Mouse (Mus musculus): Measurements from ENCODE around the gene E030030I06Rik. TPM values are rescaled to one million over a fixed set of nuclear protein-coding genes. Genes with fewer than 3 reads are reported as not detected.
"Not testable (repeated sequence)": the region's sequence is repeated elsewhere in the genome, so short reads cannot be mapped to it uniquely, and the experiment has no call there.

The E030030I06Rik gene
- polyA plus RNA-seq (2015; fragmentation: Nextera tagmentation; extraction: Ambion mirVana) = 2.5 and 3.1 TPM in 2 replicates

- no peaks in the 10 kb centered on the region for H3K9me3 ChIP-seq (replicated peaks)
- under 1% methylated on average over 37 of the region's 37 CpGs for WGBS (ENCODE audit: insufficient replicate concordance)
- peak within 1 kb of the TSS; percentile 79 for H3K4me2 ChIP-seq
- no peak within 1 kb of the TSS; the same call in 1 of the 2 replicates for H3K27ac ChIP-seq (replicated peaks)
- H3K36me3 ChIP-seq (replicated peaks) = no peaks in the 10 kb centered on the region
- H3K27me3 ChIP-seq = peaks cover 59% of the 10 kb centered on the region
- ATAC-seq (ENCODE audit: insufficient read depth) = peak; percentile 37; the same call in 1 of the 2 replicates
- H3K9ac ChIP-seq = peak within 1 kb of the TSS; percentile 40; the same call in 1 of the 2 replicates
- H3K4me1 ChIP-seq (replicated peaks) = peaks cover 6% of the 10 kb centered on the region
- peak within 1 kb of the TSS; percentile 61 for H3K4me3 ChIP-seq (replicated peaks)
These were observed at the start of gene E030030I06Rik for GRCm38 (mm10) chr10:22149073-22149690. Gene E030030I06Rik (minus strand): TSS chr10:22149270.

- not testable (repeated sequence) for ATAC-seq (ENCODE audit: insufficient read depth); H3K36me3 ChIP-seq (replicated peaks); H3K4me3 ChIP-seq (replicated peaks); H3K27ac ChIP-seq (replicated peaks); H3K9me3 ChIP-seq (replicated peaks); H3K27me3 ChIP-seq; H3K4me1 ChIP-seq (replicated peaks); H3K4me2 ChIP-seq; H3K9ac ChIP-seq
- 6% methylated on average over 10 of the region's 10 CpGs for WGBS (ENCODE audit: insufficient replicate concordance)
These were observed 42.0 kb upstream of the E030030I06Rik start for GRCm38 (mm10) chr10:22191035-22191434.

- H3K36me3 ChIP-seq (replicated peaks); H3K27ac ChIP-seq (replicated peaks); H3K4me3 ChIP-seq (replicated peaks); H3K27me3 ChIP-seq; ATAC-seq (ENCODE audit: insufficient read depth); H3K9ac ChIP-seq; H3K9me3 ChIP-seq (replicated peaks); H3K4me1 ChIP-seq (replicated peaks); H3K4me2 ChIP-seq: not testable (repeated sequence)
- 48% methylated on average over 2 of the region's 2 CpGs for WGBS (ENCODE audit: insufficient replicate concordance)
These were observed 27.4 kb upstream of the E030030I06Rik start for GRCm38 (mm10) chr10:22176515-22176914.

GRCm38 (mm10) chr10:22174190-22174487, 25.1 kb upstream of the E030030I06Rik start:
- ATAC-seq (ENCODE audit: insufficient read depth); H3K36me3 ChIP-seq (replicated peaks); H3K9me3 ChIP-seq (replicated peaks); H3K4me2 ChIP-seq; H3K4me1 ChIP-seq (replicated peaks); H3K27me3 ChIP-seq; H3K9ac ChIP-seq; H3K27ac ChIP-seq (replicated peaks); H3K4me3 ChIP-seq (replicated peaks): not testable (repeated sequence)
- 50% methylated on average over 2 of the region's 2 CpGs for WGBS (ENCODE audit: insufficient replicate concordance)

- H3K4me1 ChIP-seq (replicated peaks); H3K27me3 ChIP-seq; H3K9ac ChIP-seq; ATAC-seq (ENCODE audit: insufficient read depth); H3K36me3 ChIP-seq (replicated peaks); H3K4me3 ChIP-seq (replicated peaks); H3K4me2 ChIP-seq; H3K27ac ChIP-seq (replicated peaks); H3K9me3 ChIP-seq (replicated peaks): not testable (repeated sequence)
- WGBS (ENCODE audit: insufficient replicate concordance) = 11% methylated on average over 11 of the region's 17 CpGs
These were observed 24.5 kb upstream of the E030030I06Rik start for GRCm38 (mm10) chr10:22173335-22174189.

GRCm38 (mm10) chr10:22172431-22173334, 23.6 kb upstream of the E030030I06Rik start:
- H3K9ac ChIP-seq; H3K27ac ChIP-seq (replicated peaks); H3K4me2 ChIP-seq; H3K4me1 ChIP-seq (replicated peaks); H3K9me3 ChIP-seq (replicated peaks); ATAC-seq (ENCODE audit: insufficient read depth); H3K27me3 ChIP-seq; H3K36me3 ChIP-seq (replicated peaks); H3K4me3 ChIP-seq (replicated peaks): not testable (repeated sequence)
- WGBS (ENCODE audit: insufficient replicate concordance) = 32% methylated on average over 5 of the region's 5 CpGs

GRCm38 (mm10) chr10:22169116-22169515, 20.0 kb upstream of the E030030I06Rik start:
- not testable (repeated sequence) for H3K4me1 ChIP-seq (replicated peaks); ATAC-seq (ENCODE audit: insufficient read depth); H3K4me3 ChIP-seq (replicated peaks); H3K4me2 ChIP-seq; H3K9me3 ChIP-seq (replicated peaks); H3K9ac ChIP-seq; H3K36me3 ChIP-seq (replicated peaks); H3K27me3 ChIP-seq; H3K27ac ChIP-seq (replicated peaks)

GRCm38 (mm10) chr10:22167061-22167460, 18.0 kb upstream of the E030030I06Rik start:
- WGBS (ENCODE audit: insufficient replicate concordance) = 64% methylated on average over 1 of the region's 1 CpGs
- H3K27ac ChIP-seq (replicated peaks); H3K4me1 ChIP-seq (replicated peaks); H3K9ac ChIP-seq; H3K4me2 ChIP-seq; H3K4me3 ChIP-seq (replicated peaks); H3K9me3 ChIP-seq (replicated peaks); H3K36me3 ChIP-seq (replicated peaks); ATAC-seq (ENCODE audit: insufficient read depth); H3K27me3 ChIP-seq: not testable (repeated sequence)

GRCm38 (mm10) chr10:22166025-22166424, 17.0 kb upstream of the E030030I06Rik start:
- H3K4me2 ChIP-seq; H3K4me3 ChIP-seq (replicated peaks); ATAC-seq (ENCODE audit: insufficient read depth); H3K9me3 ChIP-seq (replicated peaks); H3K27ac ChIP-seq (replicated peaks); H3K36me3 ChIP-seq (replicated peaks); H3K9ac ChIP-seq; H3K4me1 ChIP-seq (replicated peaks): not testable (repeated sequence)
- 35% methylated on average over 2 of the region's 2 CpGs for WGBS (ENCODE audit: insufficient replicate concordance)
- peaks cover 12% of the 10 kb centered on the region for H3K27me3 ChIP-seq

GRCm38 (mm10) chr10:22165328-22166003, 16.4 kb upstream of the E030030I06Rik start:
- 22% methylated on average over 5 of the region's 5 CpGs for WGBS (ENCODE audit: insufficient replicate concordance)
- H3K27me3 ChIP-seq = peaks cover 18% of the 10 kb centered on the region
- H3K36me3 ChIP-seq (replicated peaks); ATAC-seq (ENCODE audit: insufficient read depth); H3K4me2 ChIP-seq; H3K27ac ChIP-seq (replicated peaks); H3K4me3 ChIP-seq (replicated peaks); H3K9ac ChIP-seq; H3K4me1 ChIP-seq (replicated peaks); H3K9me3 ChIP-seq (replicated peaks): not testable (repeated sequence)
